Mouse (Mus musculus): Measurements from ENCODE around the gene Fbxo40.

The Fbxo40 gene

DNA sequence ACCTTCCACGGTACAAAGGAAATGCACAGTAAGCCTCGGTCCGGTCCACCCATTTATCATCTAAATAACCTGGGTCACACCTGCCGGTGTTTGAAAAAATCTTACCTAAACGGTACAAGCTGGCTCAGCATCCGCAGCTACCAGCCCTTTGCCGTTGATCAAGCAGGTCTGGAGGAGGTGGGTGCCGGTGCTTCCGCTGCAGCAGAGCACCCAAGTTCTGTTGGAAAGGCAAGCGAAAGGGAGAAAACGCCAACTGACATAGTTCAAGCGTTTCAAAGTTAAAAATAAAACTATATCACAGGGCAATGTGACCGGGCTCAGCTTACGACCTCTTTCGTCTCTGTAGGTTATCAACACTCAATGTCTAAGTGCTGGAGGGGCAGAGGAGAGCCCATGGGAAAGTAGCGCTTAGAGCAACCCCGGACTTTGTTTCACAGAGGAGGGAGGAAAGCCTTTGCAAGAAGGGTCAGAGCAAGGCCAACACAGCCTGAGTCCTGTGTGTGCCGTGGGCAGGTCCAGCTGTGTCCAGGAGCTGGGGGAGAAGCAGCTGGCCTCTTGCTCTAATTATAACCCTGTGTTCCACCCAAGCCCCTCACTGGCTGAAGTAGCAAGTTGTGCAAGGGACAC, at the start of gene Fbxo40:
Gene Fbxo40, minus strand, starts transcription at position 469 of the 627 bp plus-strand sequence.
- DNase-seq (ENCODE audit: low spot score in 2 of 2), result no peak

DNA sequence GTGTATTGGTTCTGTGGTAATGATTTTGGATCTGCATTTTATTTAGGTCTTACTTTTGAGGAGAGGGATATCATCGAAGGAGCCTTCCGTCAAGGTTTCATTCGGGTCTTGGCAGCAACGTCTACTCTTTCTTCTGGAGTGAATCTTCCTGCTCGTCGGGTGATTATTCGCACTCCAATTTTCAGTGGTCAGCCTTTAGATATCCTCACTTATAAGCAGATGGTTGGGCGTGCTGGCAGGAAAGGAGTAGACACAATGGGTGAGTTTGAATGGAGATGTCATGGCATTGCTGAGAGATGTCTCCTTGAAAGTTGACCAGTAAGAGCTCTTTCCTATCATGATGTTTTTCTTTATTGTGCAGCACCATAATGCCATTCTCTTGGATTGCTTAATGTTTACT, 44.5 kb upstream of the Fbxo40 start:
- DNase-seq (ENCODE audit: low spot score in 2 of 2), result no peak

DNA sequence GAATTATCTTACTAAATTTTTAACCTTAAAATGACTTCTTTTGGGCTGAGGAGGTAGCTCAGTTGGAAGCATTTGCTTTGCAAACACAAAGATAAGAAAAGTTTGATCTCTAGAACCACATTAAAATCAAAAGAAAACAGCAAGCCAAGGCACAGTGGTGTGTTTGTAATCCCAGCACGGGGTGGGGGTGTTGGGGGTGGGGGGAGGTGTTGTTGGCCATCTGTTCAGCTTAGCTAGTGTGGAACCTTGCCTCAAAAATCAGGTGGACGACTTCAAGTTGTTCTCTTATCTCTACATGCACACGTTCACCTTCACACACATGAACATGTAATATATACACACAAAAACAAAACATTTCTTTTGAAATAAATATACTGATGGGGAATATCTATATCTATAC, 41.7 kb upstream of the Fbxo40 start:
- DNase-seq (ENCODE audit: low spot score in 2 of 2), result no peak

DNA sequence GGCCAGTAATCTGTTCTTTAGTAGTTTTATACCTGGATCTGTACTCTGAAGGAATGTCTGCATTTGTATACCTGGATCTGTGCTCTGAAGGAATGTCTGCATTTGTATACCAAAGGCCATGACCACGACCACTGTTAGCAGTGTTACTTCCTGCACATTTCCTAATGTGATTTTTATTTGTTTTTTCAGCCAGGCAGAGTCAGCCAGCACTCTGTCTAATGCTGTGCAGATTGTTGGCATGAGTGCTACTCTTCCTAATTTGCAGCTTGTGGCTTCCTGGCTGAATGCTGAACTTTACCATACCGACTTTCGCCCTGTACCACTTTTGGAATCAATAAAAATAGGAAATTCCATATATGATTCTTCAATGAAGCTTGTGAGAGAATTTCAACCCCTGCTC, 37.3 kb upstream of the Fbxo40 start:
- no peak for DNase-seq (ENCODE audit: low spot score in 2 of 2)

DNA sequence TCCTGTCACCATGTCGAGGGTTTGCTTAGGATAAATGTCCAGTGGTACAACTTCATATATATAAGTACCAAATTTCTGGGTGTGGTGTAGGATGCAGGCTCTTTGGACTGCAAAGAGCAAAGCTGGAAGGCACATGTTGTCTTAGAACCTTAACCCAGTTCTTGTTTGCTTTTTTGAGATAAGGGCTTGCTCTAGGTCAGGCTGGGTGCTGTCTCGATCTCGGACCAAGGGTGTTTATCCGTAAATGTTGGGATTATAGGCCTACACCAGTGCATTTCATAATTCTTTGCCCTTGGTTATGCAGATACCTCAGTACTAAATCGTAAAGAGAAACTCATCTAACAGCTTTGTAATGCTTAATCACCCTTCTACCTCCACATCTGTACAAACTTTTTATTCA, 22.1 kb upstream of the Fbxo40 start:
- no peak for DNase-seq (ENCODE audit: low spot score in 2 of 2)

DNA sequence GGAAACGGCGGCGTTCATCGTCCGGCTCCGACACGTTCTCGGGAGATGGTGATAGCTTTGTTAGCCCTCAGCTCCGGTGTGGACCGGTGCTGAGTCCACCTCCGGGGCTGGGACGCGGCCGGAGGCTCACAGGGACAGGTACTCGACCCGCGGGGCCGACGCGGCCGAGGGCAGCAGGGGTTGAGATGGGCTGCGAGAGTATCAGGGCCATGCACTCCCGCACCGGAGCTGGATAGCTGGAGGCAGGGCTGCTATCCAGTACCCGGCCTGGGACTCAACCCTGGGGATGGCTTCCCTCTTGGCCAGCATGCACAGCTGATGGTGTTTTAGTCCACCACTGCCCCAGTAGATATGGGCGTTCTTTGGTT, 21.6 kb upstream of the Fbxo40 start:
- no peak for DNase-seq (ENCODE audit: low spot score in 2 of 2)

DNA sequence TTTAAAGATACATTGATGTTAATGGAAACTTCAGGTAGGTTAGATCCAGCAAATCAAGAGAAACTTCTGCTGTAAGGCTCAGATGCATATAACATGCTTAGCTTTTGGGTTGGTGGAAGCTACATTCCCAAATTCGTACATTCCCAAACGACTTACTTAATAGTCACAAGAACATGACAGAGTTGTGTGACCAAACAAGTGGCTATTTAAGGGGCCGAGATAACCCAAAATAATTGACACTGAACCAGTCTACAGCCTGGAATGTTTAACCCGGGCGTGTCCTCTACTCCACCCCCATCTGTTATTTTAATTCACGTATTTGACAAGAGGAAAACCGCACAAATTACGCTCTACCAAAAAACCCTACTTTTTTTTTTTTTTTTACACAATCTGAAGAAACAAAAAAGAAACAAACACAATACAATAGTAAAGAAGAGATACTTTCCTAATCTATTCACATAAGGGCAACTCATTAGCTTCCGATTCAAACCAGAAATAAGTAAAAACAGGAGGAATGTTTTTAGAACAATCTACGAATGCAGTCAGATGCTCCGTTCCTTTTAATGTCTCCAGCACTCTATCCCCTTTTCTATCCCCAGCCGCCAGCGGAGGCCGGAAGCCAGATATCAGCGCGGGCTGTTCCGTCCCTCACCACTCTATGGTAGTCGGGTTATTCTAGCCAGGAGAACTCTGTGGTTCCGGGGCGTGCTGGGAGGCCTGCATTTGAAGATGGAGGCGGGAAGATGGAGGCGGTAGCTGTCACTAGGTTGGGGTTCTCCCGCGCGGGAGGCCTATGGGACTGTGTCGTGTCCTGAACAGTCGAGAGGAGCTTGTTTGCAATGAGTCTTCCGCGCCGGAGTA, 21.0 kb upstream of the Fbxo40 start, which contains the start of gene Polq:
Gene Polq, plus strand, starts transcription at position 726 of the 861 bp plus-strand sequence.
- DNase-seq (ENCODE audit: low spot score in 2 of 2), result peak; percentile 82 to 87

DNA sequence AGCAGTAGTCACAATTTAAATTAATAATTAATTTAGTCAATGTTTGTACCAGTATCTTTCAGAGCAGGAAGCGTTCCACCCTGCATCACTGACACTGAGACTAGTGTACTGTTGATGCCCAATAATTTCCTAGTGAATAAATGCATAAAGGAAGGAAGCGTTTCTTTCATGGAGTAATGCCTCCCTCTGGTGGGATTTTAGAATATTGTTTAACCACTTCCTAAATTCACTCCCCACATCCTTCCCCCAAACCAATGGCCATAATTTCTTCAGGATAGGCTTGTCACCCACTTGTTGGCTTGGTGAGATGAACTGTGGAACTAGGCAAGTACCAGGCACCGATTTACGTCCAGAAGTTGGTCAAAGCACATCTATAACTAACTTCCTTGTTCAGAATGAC, 20.1 kb upstream of the Fbxo40 start:
- DNase-seq (ENCODE audit: low spot score in 2 of 2), result no peak

DNA sequence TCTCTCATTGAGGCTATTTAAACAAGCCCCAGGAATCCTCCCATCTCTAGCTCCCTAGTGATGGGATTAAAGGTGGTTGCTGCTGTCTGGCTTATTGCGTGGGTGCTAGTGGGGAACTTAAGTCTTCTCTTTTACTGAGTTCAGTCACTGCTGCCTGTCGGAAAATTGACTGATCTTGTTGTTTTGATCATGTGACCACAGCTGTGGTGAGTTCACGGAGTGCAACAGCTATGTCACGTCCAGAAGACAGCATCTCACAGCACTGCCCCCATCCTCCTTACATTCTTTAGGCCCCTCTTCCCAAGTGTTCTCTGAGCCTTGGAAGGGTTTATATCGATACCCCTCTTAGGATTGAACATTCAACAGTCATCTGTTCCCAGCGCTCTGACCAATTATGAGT, 19.0 kb upstream of the Fbxo40 start:
- no peak for DNase-seq (ENCODE audit: low spot score in 2 of 2)

DNA sequence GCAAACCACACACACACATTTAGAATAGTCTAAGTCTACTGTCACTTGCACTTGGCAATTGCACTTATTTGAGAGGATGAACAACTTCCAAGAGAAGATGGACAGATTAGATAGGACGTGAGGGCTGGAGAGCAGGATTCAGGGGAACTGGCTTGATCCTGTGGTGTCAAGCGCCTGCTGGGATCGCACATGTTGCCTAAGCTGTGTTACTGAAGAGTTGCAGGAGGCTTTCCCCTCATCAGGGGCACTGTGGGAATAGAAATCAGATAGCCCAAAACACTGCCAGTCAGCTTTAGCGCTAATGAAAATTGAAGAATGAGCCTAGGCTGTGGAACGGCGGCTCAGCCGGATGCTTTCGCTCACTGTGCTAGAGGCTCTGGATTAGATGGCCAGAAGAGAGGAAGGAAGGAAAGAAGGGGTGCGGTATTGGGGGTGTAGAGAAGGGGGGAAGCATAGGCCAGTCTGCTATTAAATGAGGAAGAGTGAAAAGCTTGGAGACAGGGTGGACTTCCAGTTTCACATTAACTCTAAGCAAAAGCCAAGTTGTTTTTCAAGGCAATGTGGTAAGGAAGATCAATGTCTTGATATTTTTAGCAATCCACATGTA, 9.2 kb upstream of the Fbxo40 start:
- no peak for DNase-seq (ENCODE audit: low spot score in 2 of 2)

DNA sequence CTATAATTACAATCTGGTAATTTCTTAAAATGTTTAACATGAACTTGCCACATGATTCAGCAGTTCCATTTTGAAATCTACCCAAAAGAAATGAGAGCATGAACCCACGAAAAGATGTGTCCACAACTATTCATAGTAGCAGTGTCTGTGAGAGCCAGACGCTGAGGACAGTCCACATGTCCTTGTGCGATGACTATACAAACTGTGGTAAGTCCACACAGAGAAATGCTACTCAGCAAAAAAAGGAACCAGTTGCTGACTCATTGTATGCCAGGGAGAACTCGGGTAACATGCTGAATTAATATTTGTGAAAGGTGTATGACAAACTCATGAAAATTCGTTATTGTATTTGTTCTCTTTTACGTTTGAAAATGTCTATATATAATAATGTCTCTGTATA, 7.4 kb upstream of the Fbxo40 start:
- DNase-seq (ENCODE audit: low spot score in 2 of 2), result no peak

DNA sequence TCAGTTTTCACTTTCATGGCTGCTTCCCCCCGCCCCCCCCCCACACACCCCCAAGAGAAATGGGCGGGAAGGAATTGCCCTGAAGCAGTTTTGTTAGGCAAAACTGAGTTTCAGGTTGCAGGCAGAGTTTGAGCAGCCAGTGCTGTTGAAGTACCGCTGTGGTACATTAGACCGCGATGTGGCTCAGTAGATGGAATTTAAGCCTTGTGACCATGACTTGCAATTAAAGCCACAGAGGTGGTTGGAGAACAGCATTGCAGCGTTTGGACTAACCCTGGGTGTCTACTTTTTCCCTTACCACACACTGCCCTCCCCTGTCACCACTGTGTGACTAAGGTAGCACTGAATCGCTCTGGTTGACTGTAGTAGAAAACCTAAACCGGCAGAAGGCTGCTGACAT, 774 bp downstream of the Fbxo40 start:
- no peak for DNase-seq (ENCODE audit: low spot score in 2 of 2)

DNA sequence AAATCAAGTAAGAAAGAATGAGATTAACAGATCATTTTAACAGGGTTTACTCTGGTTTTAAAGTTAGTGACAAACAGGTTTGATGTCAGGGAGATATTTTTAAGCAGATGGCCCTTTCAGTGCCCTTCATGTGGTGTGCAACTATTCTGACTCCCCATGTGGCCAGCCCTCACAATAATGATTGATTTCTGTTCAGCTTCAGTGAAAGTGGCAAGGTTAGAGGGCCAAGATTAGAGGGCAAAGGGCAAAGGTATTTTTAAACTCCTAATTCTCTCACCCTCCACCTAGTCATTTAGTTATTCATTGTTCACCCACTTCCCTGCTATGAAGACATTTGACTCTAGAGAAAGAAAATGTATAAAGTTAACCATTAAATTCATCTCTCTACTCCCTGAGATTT, 2.2 kb downstream of the Fbxo40 start:
- DNase-seq (ENCODE audit: low spot score in 2 of 2), result no peak

DNA sequence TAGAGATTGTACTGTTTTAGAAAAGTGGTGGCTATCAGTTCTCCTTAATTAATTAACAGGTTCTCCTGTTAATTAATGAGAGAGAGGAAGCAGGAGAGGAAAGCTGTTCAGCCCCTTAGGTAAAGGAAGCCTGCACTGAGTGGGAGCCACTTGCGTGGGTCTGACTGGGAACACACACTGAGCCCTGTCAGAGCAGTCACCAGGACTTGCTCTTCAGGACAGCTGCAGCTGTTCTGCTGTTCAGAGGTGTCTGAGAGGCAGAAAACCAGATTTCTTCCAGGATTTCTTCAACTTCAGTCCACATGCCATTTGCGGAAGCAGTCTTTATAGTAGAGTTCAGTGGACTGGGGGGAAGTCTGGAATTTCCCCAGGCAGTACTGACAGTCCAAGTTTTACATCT, 2.9 kb downstream of the Fbxo40 start:
- no peak for DNase-seq (ENCODE audit: low spot score in 2 of 2)

DNA sequence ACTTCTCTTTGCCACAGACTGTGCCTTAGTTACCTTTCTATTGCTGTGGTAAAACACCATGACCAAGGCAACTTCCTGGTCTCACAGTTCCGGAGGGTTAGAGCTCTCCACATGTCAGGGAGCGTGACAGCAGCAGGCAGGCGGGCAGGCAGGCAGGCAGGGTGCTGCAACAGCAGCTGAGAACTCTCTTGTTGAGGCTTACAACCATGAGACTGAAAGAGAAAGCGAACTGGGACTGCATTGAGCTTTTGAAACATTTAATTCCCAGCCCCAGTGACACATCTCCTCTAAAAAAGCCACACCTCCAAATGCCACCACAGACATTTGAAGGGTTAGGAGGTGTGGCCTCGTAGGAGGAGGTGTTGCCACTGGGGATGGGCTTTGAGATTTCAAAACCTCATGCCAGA, 4.6 kb downstream of the Fbxo40 start:
- DNase-seq (ENCODE audit: low spot score in 2 of 2), result no peak

DNA sequence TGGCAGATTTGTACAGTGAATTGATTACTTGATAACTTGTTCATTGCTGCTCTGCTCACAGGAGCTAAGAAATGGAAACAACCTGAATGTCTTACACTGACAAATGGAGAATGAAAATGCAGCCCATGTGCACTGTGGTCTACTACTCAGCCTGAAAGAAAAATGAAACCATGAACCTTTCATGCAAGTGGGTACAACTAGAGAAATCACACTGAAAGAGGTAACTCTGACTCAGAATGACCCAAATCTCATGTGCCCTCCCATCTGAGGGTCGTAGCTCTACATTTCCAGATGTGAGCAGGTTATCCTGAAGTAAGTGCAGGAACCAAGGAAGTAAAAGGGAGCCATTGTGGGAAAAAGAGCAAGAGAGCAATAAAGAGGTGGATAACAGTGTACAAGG, 6.5 kb downstream of the Fbxo40 start:
- no peak for DNase-seq (ENCODE audit: low spot score in 2 of 2)

DNA sequence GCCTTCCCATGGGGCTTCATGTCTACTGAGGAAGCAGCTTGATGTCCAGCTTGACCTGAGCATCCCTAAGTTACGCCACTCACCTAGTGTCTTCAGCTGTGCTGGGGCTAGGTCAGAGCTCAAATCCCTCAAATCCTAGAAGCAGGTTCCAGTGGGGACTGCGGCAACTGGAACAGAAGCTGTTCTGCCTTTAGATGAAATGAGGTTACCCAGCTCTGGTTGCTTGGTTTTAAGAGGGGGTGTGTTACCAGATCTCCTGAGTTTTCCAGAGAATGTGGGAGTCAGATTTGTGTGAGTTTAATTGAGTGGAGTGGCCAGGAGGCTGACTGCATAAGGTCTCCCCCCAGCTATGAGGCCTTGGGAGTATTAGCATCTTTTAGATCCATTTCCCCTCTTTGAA, 11.1 kb downstream of the Fbxo40 start:
- no peak for DNase-seq (ENCODE audit: low spot score in 2 of 2)

DNA sequence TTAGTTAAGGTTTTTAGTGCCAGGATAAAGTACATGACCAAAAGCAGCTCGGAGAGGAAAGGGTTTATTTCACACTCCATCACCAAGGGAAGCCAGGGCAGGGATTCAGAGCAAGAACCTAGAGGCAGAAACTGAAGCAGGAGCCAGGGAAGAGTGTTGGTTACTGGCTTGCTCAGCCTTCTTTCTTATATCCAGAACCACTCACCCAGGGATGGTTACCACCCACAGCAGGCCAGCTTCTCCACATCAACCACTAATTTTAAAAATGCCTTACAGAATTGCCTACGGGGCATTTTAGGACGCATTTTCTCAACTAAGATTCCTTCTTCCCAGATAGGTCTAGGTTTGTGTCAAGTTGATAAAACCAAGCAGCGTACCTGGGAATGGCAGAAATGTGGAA, 26.9 kb downstream of the Fbxo40 start:
- no peak for DNase-seq (ENCODE audit: low spot score in 2 of 2)

DNA sequence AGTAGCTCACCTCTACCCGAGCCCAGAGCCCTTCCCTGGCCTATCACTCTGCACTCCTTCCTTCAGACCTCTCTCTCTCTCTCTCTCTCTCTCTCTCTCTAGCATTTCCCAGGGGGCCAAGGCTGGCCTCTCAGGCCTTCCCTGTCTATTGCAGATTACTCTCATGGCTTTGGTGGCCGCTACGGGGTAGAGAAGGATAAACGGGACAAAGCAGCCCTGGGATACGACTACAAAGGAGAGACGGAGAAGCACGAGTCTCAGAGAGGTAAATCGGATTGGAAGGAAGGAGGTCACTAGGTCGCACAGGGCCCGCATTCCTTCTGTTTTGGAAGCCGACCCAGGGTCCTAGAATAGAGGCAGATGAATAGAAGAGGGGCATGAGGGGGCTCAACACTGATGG, 35.2 kb downstream of the Fbxo40 start:
- DNase-seq (ENCODE audit: low spot score in 2 of 2), result no peak

DNA sequence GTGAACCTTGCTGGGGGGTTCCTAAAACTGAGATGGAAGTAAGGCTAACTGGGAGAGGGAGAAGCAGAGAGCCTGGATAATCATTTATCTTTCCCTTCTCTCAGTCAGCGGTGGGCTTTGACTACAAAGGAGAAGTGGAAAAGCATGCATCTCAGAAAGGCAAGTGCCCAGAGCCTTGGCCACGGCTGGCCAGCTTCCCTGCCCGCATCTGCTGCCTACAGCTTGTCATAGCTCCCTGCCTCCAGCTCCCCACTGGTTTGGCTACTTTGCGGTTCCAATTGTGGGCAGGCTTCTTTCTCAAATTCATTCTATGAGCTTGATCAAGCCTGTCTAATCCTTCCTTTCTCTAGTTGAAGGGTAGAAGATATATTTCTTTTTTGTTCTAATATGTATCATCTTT, 39.2 kb downstream of the Fbxo40 start:
- no peak for DNase-seq (ENCODE audit: low spot score in 2 of 2)

DNA sequence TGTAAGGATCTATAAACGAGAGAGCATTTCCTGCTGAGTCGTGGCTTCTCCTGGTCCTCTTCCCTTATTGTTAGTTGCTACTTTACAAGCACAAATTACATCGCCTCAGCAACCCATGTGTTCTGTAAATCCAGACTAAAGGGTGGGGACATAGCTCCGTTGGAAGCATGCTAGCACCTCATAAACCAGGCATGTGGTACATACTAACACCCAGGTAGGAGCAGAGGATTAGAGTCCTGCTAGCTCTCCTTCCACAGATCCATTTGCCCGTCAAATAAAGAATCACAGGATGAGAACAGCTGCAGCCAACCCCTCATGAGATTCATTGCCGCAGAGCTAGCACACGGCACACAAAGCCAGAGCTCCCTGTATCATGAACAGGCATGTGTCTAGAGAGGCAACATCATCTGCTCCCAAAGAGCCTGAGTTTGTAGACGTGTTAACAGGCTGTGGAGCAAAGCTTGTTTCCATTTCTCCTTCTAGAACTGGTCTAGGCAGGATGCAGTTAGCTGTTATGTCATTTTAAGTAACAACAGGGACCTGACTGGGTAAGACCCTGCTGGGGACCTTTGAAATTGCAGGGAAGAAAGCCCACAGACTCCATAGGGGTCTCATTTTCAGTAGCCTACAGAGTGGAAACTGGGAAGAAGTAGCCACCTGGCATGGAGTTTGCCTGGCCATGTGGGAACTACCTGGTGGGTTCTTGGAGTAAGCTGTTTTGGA, 40.5 kb downstream of the Fbxo40 start:
- no peak for DNase-seq (ENCODE audit: low spot score in 2 of 2)

DNA sequence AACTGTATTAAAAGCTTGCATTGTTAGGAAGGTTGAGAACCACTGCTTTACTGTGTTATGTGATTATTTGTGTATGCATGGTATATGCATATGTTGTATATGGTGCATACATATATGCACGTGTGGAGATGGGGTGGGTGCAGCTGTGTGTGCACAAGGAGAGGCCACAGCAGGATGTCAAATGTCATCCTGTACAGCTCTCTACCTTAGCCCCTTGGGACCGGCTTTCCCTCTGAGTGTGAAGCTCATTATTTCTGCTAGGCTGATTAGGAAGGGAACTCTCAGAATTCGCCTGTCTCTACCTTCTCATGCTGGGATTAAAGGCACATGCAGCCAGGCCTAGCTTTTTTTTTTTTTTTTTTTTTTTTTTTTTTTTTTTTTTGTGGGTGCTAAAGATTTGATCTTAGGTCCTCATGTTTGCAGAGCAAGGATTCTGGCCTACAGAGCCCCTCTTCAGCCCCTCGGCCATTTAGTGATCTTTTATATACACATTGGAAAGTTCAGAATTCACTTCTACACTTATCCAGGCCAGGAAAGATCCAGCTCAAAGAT, 42.5 kb downstream of the Fbxo40 start:
- no peak for DNase-seq (ENCODE audit: low spot score in 2 of 2)
